Mouse (Mus musculus) kidney, postnatal 0 days (tissue): ENCODE measurements around the gene Lce3a. TPM values are rescaled to one million over a fixed set of nuclear protein-coding genes. Genes with fewer than 3 reads are reported as not detected.

Experiments
- ATAC-seq: fragments of 200-750 bp; cut with Nextera tagmentation; replicated peaks from 2 replicates; pipeline ENCODE4 v1.8.0; 2017; ENCODE audit warnings: low read depth, moderate number of reproducible peaks, moderate TSS enrichment, moderate library complexity; ENCODE audit not compliant: low FRiP score
- DNase-seq: peaks from one replicate; pipeline ENCODE4 v3.0.0-alpha.2; 2016; ENCODE audit warnings: low spot score
- H3K27ac ChIP-seq: fragments of 300-500 bp; sonication (generic); 2 replicates; pipeline ENCODE4 v1.5.1; 2014; ENCODE audit warnings: mild to moderate bottlenecking
- H3K27me3 ChIP-seq: fragments of 300-500 bp; sonication (generic); 2 replicates; pipeline ENCODE4 v1.6.1; 2014; ENCODE audit warnings: low read length, mixed read lengths; ENCODE audit not compliant: insufficient read depth
- H3K36me3 ChIP-seq: fragments of 300-500 bp; sonication (generic); 2 replicates; pipeline ENCODE4 v1.6.1; 2014; ENCODE audit warnings: low read length, mixed read lengths; ENCODE audit not compliant: insufficient read depth
- H3K4me1 ChIP-seq: fragments of 300-500 bp; sonication (generic); replicated peaks from 2 replicates; pipeline ENCODE4 v1.6.1; 2014; ENCODE audit warnings: antibody characterized with exemption, low read length, mixed read lengths; ENCODE audit not compliant: insufficient read depth
- H3K4me2 ChIP-seq: fragments of 300-500 bp; sonication (generic); 2 replicates; pipeline ENCODE4 v1.6.1; 2014; ENCODE audit warnings: mild to moderate bottlenecking, low read length, moderate library complexity, mixed read lengths
- H3K4me3 ChIP-seq: fragments of 300-500 bp; sonication (generic); replicated peaks from 2 replicates; pipeline ENCODE4 v1.5.1; 2014; ENCODE audit warnings: low read depth, low read length
- H3K9ac ChIP-seq: fragments of 300-500 bp; sonication (generic); 2 replicates; pipeline ENCODE4 v1.6.1; 2014; ENCODE audit warnings: low read depth, low read length
- H3K9me3 ChIP-seq: fragments of 300-500 bp; sonication (generic); replicated peaks from 2 replicates; pipeline ENCODE4 v1.6.1; 2016; ENCODE audit warnings: low read length, inconsistent platforms, mixed read lengths
- CTCF ChIP-seq: IDR thresholded peaks from 2 replicates; pipeline ENCODE4 v1.5.1; 2016; ENCODE audit warnings: antibody characterized with exemption, low read depth, mild to moderate bottlenecking, moderate library complexity
- WGBS: fragments of 180-500 bp; shearing (Covaris S2); extraction: QIAGEN DNeasy Blood & Tissue Kit; methylation state at CpG from one replicate; pipeline ENCODE4 v1.1.7; 2014; 5-methylcytosine and 5-hydroxymethylcytosine counted together
- polyA plus RNA-seq: library from polyadenylated mRNA; unstranded; fragments of >200 nt; fragmentation: Nextera tagmentation; extraction: Ambion mirVana; gene quantifications from 2 replicates; pipeline ENCODE4 v1.2.1, GENCODE M21; 2015

Gene Lce3a
- polyA plus RNA-seq, 1 experiment from 2014 or later, result not detected

DNA sequence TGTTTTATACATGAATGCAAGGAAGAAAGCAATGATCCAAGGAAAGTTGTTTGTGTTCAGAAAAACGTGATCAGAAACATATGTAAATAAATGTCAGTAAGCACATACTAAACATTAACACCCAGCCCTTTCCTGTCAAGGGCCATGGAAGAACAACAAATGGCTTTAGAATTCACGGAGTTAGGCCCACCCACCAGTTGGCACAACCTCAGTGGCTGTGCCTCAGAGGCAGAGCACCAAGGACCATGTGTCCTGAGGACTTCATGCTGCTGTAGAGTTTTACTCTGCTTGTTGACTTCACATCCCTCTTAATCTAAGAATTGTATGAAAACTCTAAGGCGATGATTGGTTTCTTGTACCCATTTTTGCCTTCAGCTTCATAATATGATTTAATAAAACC is 20.8 kb downstream of the Lce3a start:
- Histone ChIP-seq H3K9me3 (no peaks in the 10 kb centered on the region), H3K4me1 (no peaks in the 10 kb centered on the region), H3K27me3 (no peaks in the 10 kb centered on the region), H3K27ac (no peak overlapping the region), H3K36me3 (no peaks in the 10 kb centered on the region), H3K9ac (no peak overlapping the region), H3K4me3 (no peak overlapping the region), H3K4me2 (no peak overlapping the region)
- no peak for ATAC-seq
- no peak for DNase-seq
- WGBS, result 46% methylated on average over 3 of the region's 3 CpGs
- no peak for TF ChIP-seq CTCF

DNA sequence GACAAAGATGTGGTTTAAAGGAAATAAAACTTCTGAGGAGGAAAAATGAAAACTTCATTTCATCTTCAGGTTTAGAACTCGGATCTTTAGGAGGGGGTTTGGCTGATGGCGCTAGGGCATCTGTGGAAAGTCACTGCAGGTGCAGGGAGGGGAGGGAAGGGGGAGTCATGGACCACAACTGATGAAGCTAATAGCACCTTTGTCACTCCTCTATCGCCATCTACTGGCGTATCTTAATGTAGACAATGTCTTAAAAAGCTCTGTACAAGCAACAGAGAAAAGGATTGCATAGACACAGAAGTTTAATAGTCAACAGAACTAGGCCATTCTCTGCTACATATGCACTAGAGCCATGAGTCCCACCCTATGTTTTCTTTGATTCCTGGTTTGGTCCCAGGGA is 22.4 kb downstream of the Lce3a start:
- Histone ChIP-seq H3K27ac (no peak overlapping the region), H3K36me3 (no peaks in the 10 kb centered on the region), H3K4me1 (no peaks in the 10 kb centered on the region), H3K27me3 (no peaks in the 10 kb centered on the region), H3K4me2 (no peak overlapping the region), H3K9ac (no peak overlapping the region), H3K4me3 (no peak overlapping the region), H3K9me3 (no peaks in the 10 kb centered on the region)
- ATAC-seq (no peak), DNase-seq (peak; percentile 57)
- peak; percentile 62 for TF ChIP-seq CTCF
- 30% methylated on average over 4 of the region's 4 CpGs for WGBS

DNA sequence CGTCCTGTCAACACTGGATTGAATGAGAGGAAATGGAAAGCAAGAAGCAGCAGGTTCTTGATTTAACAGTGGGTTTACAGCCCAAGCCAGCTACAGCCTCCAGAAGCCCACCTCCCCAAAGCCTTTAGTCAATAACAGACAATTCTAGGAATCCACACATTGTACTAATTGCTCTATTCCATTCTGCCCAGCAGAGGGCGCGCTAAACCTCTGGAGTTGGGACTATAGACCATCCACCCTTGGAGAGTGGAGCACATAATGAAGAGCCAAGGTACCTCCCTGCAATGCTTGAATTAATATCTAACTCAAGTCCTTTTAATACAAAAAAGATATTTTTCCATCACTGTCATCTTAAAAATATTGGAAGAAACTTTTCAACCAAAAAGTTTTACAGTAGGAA is 23.0 kb downstream of the Lce3a start:
- H3K4me1 ChIP-seq, result no peaks in the 10 kb centered on the region
- no peaks in the 10 kb centered on the region for H3K27me3 ChIP-seq
- peak; percentile 71 for TF ChIP-seq CTCF
- no peaks in the 10 kb centered on the region for H3K9me3 ChIP-seq
- 24% methylated on average over 3 of the region's 3 CpGs for WGBS
- H3K4me2 ChIP-seq, result no peak overlapping the region
- DNase-seq, result peak; percentile 16
- no peak overlapping the region for H3K9ac ChIP-seq
- no peak overlapping the region for H3K27ac ChIP-seq
- no peak for ATAC-seq
- H3K4me3 ChIP-seq, result no peak overlapping the region
- H3K36me3 ChIP-seq, result no peaks in the 10 kb centered on the region

DNA sequence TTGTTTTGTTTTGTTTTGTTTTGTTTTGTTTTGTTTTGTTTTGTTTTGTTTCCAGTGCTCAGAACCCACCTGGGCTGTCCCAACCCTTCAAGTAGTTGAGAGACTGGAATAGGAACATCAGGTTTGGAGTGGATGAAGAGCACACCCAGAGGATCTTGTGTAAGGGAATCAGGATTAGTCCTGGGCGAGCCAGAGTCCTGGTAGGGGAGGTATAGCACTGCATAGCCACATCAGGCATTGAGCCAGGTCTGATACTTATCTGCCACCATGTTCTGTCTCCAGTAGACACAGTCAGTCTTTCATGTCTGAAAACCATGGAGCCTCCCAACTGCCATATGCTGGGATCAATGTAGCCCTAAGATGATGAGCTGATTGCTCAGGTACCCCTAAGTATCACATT is 31.5 kb downstream of the Lce3a start:
- H3K27ac ChIP-seq, result no peak overlapping the region
- H3K27me3 ChIP-seq, result no peaks in the 10 kb centered on the region
- H3K4me3 ChIP-seq, result no peak overlapping the region
- H3K9me3 ChIP-seq, result no peaks in the 10 kb centered on the region
- no peaks in the 10 kb centered on the region for H3K36me3 ChIP-seq
- no peaks in the 10 kb centered on the region for H3K4me1 ChIP-seq
- no peak overlapping the region for H3K4me2 ChIP-seq
- no peak for TF ChIP-seq CTCF
- H3K9ac ChIP-seq, result no peak overlapping the region
- DNase-seq (no peak), ATAC-seq (no peak)
- WGBS, result 71% methylated on average over 1 of the region's 1 CpGs

DNA sequence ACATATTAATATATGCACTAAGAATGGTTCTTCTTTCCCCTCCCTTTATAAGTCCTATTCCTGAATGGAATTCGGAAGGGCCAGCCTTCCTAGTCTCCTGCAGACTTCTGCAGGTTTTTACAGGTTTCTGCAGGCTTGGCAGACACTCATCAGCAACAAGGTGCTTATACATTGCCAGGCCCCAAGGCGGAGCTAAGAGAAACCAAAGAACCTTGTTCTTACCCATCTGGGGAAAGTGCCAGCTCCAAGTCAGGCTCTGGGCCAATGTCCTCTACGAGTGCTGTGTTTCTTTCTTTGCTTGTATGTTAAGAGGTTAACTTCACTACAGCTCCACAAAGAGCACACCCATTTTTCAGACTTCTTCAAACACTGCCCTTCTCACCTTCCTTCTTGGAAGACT is 32.0 kb downstream of the Lce3a start:
- H3K4me2 ChIP-seq, result no peak overlapping the region
- ATAC-seq (no peak), DNase-seq (no peak)
- no peaks in the 10 kb centered on the region for H3K4me1 ChIP-seq
- H3K27me3 ChIP-seq, result no peaks in the 10 kb centered on the region
- TF ChIP-seq CTCF, result no peak
- H3K4me3 ChIP-seq, result no peak overlapping the region
- no peaks in the 10 kb centered on the region for H3K9me3 ChIP-seq
- H3K9ac ChIP-seq, result no peak overlapping the region
- H3K36me3 ChIP-seq, result no peaks in the 10 kb centered on the region
- 58% methylated on average over 3 of the region's 3 CpGs for WGBS
- H3K27ac ChIP-seq, result no peak overlapping the region

Other genes starting within 250 kb of the Lce3a start
- not detected in 2 replicates for gene Lce1c, start 247.0 kb downstream of the Lce3a start, polyA plus RNA-seq
- not detected in 2 replicates for gene Lce1d, start 239.0 kb downstream of the Lce3a start, polyA plus RNA-seq
- not detected in 2 replicates for gene Lce1e, start 217.2 kb downstream of the Lce3a start, polyA plus RNA-seq
- not detected in 2 replicates for gene Lce1f, start 205.9 kb downstream of the Lce3a start, polyA plus RNA-seq
- gene Gm38119, start 187.1 kb downstream of the Lce3a start, polyA plus RNA-seq, result not detected in 2 replicates
- gene Lce1g, start 173.9 kb downstream of the Lce3a start, polyA plus RNA-seq, result not detected in 2 replicates
- not detected in 2 replicates for gene Lce1h, start 161.2 kb downstream of the Lce3a start, polyA plus RNA-seq
- not detected in 2 replicates for gene Lce1i, start 147.3 kb downstream of the Lce3a start, polyA plus RNA-seq
- not detected in 2 replicates for gene Lce1j, start 135.7 kb downstream of the Lce3a start, polyA plus RNA-seq
- gene Lce1k, start 118.3 kb downstream of the Lce3a start, polyA plus RNA-seq, result not detected in 2 replicates
- not detected in 2 replicates for gene Kprp, start 99.0 kb downstream of the Lce3a start, polyA plus RNA-seq
- gene Lce1l, start 74.9 kb downstream of the Lce3a start, polyA plus RNA-seq, result not detected in 2 replicates
- gene 2310050C09Rik, start 56.0 kb downstream of the Lce3a start, polyA plus RNA-seq, result not detected in 2 replicates
- not detected in 2 replicates for gene Lce3b, start 6.7 kb upstream of the Lce3a start, polyA plus RNA-seq
- gene Lce3c, start 18.3 kb upstream of the Lce3a start, polyA plus RNA-seq, result not detected in 2 replicates
- gene Lce3d, start 31.2 kb upstream of the Lce3a start, polyA plus RNA-seq, result not detected in 2 replicates
- not detected in 2 replicates for gene Lce3e, start 40.8 kb upstream of the Lce3a start, polyA plus RNA-seq
- gene Lce3f, start 66.0 kb upstream of the Lce3a start, polyA plus RNA-seq, result not detected in 2 replicates
- 0.45 and 0.52 TPM in 2 replicates for gene Crct1, start 89.5 kb upstream of the Lce3a start, polyA plus RNA-seq
- gene Lce1m, start 92.8 kb upstream of the Lce3a start, polyA plus RNA-seq, result 0.13 TPM in 1 of 2 replicates, not detected in the other
- not detected in 2 replicates for gene Gm4858, start 142.6 kb upstream of the Lce3a start, polyA plus RNA-seq
- gene Crnn, start 218.6 kb upstream of the Lce3a start, polyA plus RNA-seq, result not detected in 2 replicates